Mouse (Mus musculus) kidney, adult 2 months (tissue): ENCODE measurements around the gene Cxcl17.

Experiments
- CTCF ChIP-seq: fragments of 200-500 bp; conservative IDR thresholded peaks from 2 replicates; pipeline ENCODE4 v1.5.1; 2011; ENCODE audit warnings: low read depth, mild to moderate bottlenecking, control low read depth, low read length, moderate library complexity, mixed read lengths; ENCODE audit not compliant: insufficient read depth, insufficient read length
- POLR2A ChIP-seq: fragments of 200-500 bp; IDR thresholded peaks from one replicate; pipeline ENCODE4 v1.6.1; 2011; ENCODE audit warnings: low read depth, low read length, control low read depth

DNA sequence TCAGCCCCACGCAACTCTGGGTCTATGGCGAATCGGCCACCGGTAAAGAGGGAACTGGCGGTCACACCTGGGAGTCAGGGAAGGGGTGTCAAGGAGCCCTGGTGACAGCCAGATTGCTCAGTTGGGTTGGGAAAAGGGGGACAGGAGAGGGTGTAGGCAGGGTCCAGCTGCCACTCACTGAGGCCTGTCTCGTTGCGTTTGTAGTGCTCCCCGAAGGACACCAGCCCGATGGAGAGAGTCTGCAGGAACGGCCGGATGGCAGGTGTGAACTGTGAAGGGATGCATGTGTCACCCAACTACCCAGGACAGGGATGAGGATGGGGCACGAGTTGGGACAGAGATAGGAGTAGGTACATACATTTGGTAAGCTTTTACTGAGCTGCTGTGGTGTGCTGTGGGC, 27.4 kb downstream of the Cxcl17 start:
- TF ChIP-seq POLR2A (no peak), CTCF (no peak)
